Mouse (Mus musculus): ENCODE measurements at regions not wholly inside any gene's neighbourhood (a gene's known extent, or its start where the extent isn't known, plus 50 kb on each side); places are given as distances from the start of the nearest gene placed in this dataset.

GRCm38 (mm10) chr4:68179551-68179950 is 774.6 kb downstream of the Brinp1 start:
- Histone ChIP-seq H3K9me3 (ENCODE audit: control insufficient read depth, low read length) (no peaks in the 10 kb centered on the region), H3K4me1 (replicated peaks; ENCODE audit: control insufficient read depth, insufficient read depth, low read length) (no peaks in the 10 kb centered on the region), H3K4me3 (ENCODE audit: low read depth, low read length) (no peak overlapping the region), H3K36me3 (ENCODE audit: control insufficient read depth, insufficient read depth, low read length) (no peaks in the 10 kb centered on the region), H3K4me2 (ENCODE audit: low read depth, low read length, severe bottlenecking) (no peak overlapping the region), H3K27ac (ENCODE audit: low read depth, low read length) (no peak overlapping the region), H3K9ac (ENCODE audit: low read length) (no peak overlapping the region), H3K27me3 (ENCODE audit: control insufficient read depth, insufficient read depth, low read length) (no peaks in the 10 kb centered on the region)
- 85% methylated on average over 4 of the region's 4 CpGs for WGBS
- ATAC-seq (replicated peaks; ENCODE audit: low FRiP score) (no peak), DNase-seq (ENCODE audit: low spot score) (no peak)

- Histone ChIP-seq H3K9me3 (ENCODE audit: control insufficient read depth, low read length) (no peaks in the 10 kb centered on the region), H3K4me1 (replicated peaks; ENCODE audit: control insufficient read depth, insufficient read depth, low read length) (no peaks in the 10 kb centered on the region), H3K27ac (ENCODE audit: low read depth, low read length) (no peak overlapping the region), H3K4me2 (ENCODE audit: low read depth, low read length, severe bottlenecking) (no peak overlapping the region), H3K9ac (ENCODE audit: low read length) (no peak overlapping the region), H3K4me3 (ENCODE audit: low read depth, low read length) (no peak overlapping the region), H3K27me3 (ENCODE audit: control insufficient read depth, insufficient read depth, low read length) (no peaks in the 10 kb centered on the region), H3K36me3 (ENCODE audit: control insufficient read depth, insufficient read depth, low read length) (no peaks in the 10 kb centered on the region)
- DNase-seq (ENCODE audit: low spot score), result no peak
- WGBS, result 90% methylated on average over 1 of the region's 1 CpGs
- no peak for ATAC-seq (replicated peaks; ENCODE audit: low FRiP score)
Measured at GRCm38 (mm10) chr4:68156499-68156898, 797.7 kb downstream of the Brinp1 start.

- Histone ChIP-seq H3K27ac (ENCODE audit: low read depth, low read length) (no peak overlapping the region), H3K4me1 (replicated peaks; ENCODE audit: control insufficient read depth, insufficient read depth, low read length) (no peaks in the 10 kb centered on the region), H3K36me3 (ENCODE audit: control insufficient read depth, insufficient read depth, low read length) (no peaks in the 10 kb centered on the region), H3K4me3 (ENCODE audit: low read depth, low read length) (no peak overlapping the region), H3K4me2 (ENCODE audit: low read depth, low read length, severe bottlenecking) (no peak overlapping the region), H3K9me3 (ENCODE audit: control insufficient read depth, low read length) (no peaks in the 10 kb centered on the region), H3K27me3 (ENCODE audit: control insufficient read depth, insufficient read depth, low read length) (no peaks in the 10 kb centered on the region), H3K9ac (ENCODE audit: low read length) (no peak overlapping the region)
- DNase-seq (ENCODE audit: low spot score) (no peak), ATAC-seq (replicated peaks; ENCODE audit: low FRiP score) (no peak)
- 67% methylated on average over 5 of the region's 5 CpGs for WGBS
Measured at GRCm38 (mm10) chr4:68148483-68149069, 805.6 kb downstream of the Brinp1 start.

- Histone ChIP-seq H3K9me3 (ENCODE audit: control insufficient read depth, low read length) (no peaks in the 10 kb centered on the region), H3K4me2 (ENCODE audit: low read depth, low read length, severe bottlenecking) (no peak overlapping the region), H3K4me1 (replicated peaks; ENCODE audit: control insufficient read depth, insufficient read depth, low read length) (no peaks in the 10 kb centered on the region), H3K27me3 (ENCODE audit: control insufficient read depth, insufficient read depth, low read length) (no peaks in the 10 kb centered on the region), H3K4me3 (ENCODE audit: low read depth, low read length) (no peak overlapping the region), H3K36me3 (ENCODE audit: control insufficient read depth, insufficient read depth, low read length) (no peaks in the 10 kb centered on the region), H3K9ac (ENCODE audit: low read length) (no peak overlapping the region), H3K27ac (ENCODE audit: low read depth, low read length) (no peak overlapping the region)
- 58% methylated on average over 4 of the region's 4 CpGs for WGBS
- ATAC-seq (replicated peaks; ENCODE audit: low FRiP score), result no peak
- DNase-seq (ENCODE audit: low spot score), result no peak
Measured at GRCm38 (mm10) chr4:68128124-68128523, 826.1 kb downstream of the Brinp1 start.

- H3K9ac ChIP-seq (ENCODE audit: low read length), result no peak overlapping the region
- H3K27me3 ChIP-seq (ENCODE audit: control insufficient read depth, insufficient read depth, low read length), result no peaks in the 10 kb centered on the region
- H3K36me3 ChIP-seq (ENCODE audit: control insufficient read depth, insufficient read depth, low read length), result no peaks in the 10 kb centered on the region
- H3K4me2 ChIP-seq (ENCODE audit: low read depth, low read length, severe bottlenecking), result no peak overlapping the region
- no peak overlapping the region for H3K27ac ChIP-seq (ENCODE audit: low read depth, low read length)
- no peak for DNase-seq (ENCODE audit: low spot score)
- ATAC-seq (replicated peaks; ENCODE audit: low FRiP score), result no peak
- no peaks in the 10 kb centered on the region for H3K4me1 ChIP-seq (replicated peaks; ENCODE audit: control insufficient read depth, insufficient read depth, low read length)
- no peak overlapping the region for H3K4me3 ChIP-seq (ENCODE audit: low read depth, low read length)
- H3K9me3 ChIP-seq (ENCODE audit: control insufficient read depth, low read length), result no peaks in the 10 kb centered on the region
Measured at GRCm38 (mm10) chr4:68114502-68114901, 839.7 kb downstream of the Brinp1 start.

GRCm38 (mm10) chr4:68085255-68085654 is 868.9 kb downstream of the Brinp1 start:
- Histone ChIP-seq H3K27ac (ENCODE audit: low read depth, low read length) (no peak overlapping the region), H3K36me3 (ENCODE audit: control insufficient read depth, insufficient read depth, low read length) (no peaks in the 10 kb centered on the region), H3K4me1 (replicated peaks; ENCODE audit: control insufficient read depth, insufficient read depth, low read length) (no peaks in the 10 kb centered on the region), H3K9me3 (ENCODE audit: control insufficient read depth, low read length) (no peaks in the 10 kb centered on the region), H3K4me2 (ENCODE audit: low read depth, low read length, severe bottlenecking) (no peak overlapping the region), H3K4me3 (ENCODE audit: low read depth, low read length) (no peak overlapping the region), H3K27me3 (ENCODE audit: control insufficient read depth, insufficient read depth, low read length) (no peaks in the 10 kb centered on the region), H3K9ac (ENCODE audit: low read length) (no peak overlapping the region)
- ATAC-seq (replicated peaks; ENCODE audit: low FRiP score) (no peak), DNase-seq (ENCODE audit: low spot score) (no peak)
- 90% methylated on average over 3 of the region's 3 CpGs for WGBS

GRCm38 (mm10) chr4:68056813-68057578 is 897.2 kb downstream of the Brinp1 start:
- Histone ChIP-seq H3K4me1 (replicated peaks; ENCODE audit: control insufficient read depth, insufficient read depth, low read length) (no peaks in the 10 kb centered on the region), H3K36me3 (ENCODE audit: control insufficient read depth, insufficient read depth, low read length) (no peaks in the 10 kb centered on the region), H3K9ac (ENCODE audit: low read length) (no peak overlapping the region), H3K4me2 (ENCODE audit: low read depth, low read length, severe bottlenecking) (no peak overlapping the region), H3K9me3 (ENCODE audit: control insufficient read depth, low read length) (no peaks in the 10 kb centered on the region), H3K27ac (ENCODE audit: low read depth, low read length) (no peak overlapping the region), H3K4me3 (ENCODE audit: low read depth, low read length) (no peak overlapping the region), H3K27me3 (ENCODE audit: control insufficient read depth, insufficient read depth, low read length) (no peaks in the 10 kb centered on the region)
- 49% methylated on average over 4 of the region's 4 CpGs for WGBS
- ATAC-seq (replicated peaks; ENCODE audit: low FRiP score), result peak; percentile 27; the same call in 1 of the 2 replicates
- no peak for DNase-seq (ENCODE audit: low spot score)

GRCm38 (mm10) chr4:68022891-68023303 is 931.3 kb downstream of the Brinp1 start:
- H3K9ac ChIP-seq (ENCODE audit: low read length), result no peak overlapping the region
- no peak overlapping the region for H3K4me2 ChIP-seq (ENCODE audit: low read depth, low read length, severe bottlenecking)
- ATAC-seq (replicated peaks; ENCODE audit: low FRiP score) (peak; percentile 87), DNase-seq (ENCODE audit: low spot score) (peak; percentile 50)
- no peak overlapping the region for H3K27ac ChIP-seq (ENCODE audit: low read depth, low read length)
- H3K4me1 ChIP-seq (replicated peaks; ENCODE audit: control insufficient read depth, insufficient read depth, low read length), result no peaks in the 10 kb centered on the region
- no peaks in the 10 kb centered on the region for H3K27me3 ChIP-seq (ENCODE audit: control insufficient read depth, insufficient read depth, low read length)
- 17% methylated on average over 2 of the region's 2 CpGs for WGBS
- no peak overlapping the region for H3K4me3 ChIP-seq (ENCODE audit: low read depth, low read length)
- H3K36me3 ChIP-seq (ENCODE audit: control insufficient read depth, insufficient read depth, low read length), result no peaks in the 10 kb centered on the region
- no peaks in the 10 kb centered on the region for H3K9me3 ChIP-seq (ENCODE audit: control insufficient read depth, low read length)

- Histone ChIP-seq H3K9me3 (ENCODE audit: control insufficient read depth, low read length) (no peaks in the 10 kb centered on the region), H3K27me3 (ENCODE audit: control insufficient read depth, insufficient read depth, low read length) (no peaks in the 10 kb centered on the region), H3K4me3 (ENCODE audit: low read depth, low read length) (no peak overlapping the region), H3K9ac (ENCODE audit: low read length) (no peak overlapping the region), H3K27ac (ENCODE audit: low read depth, low read length) (no peak overlapping the region), H3K36me3 (ENCODE audit: control insufficient read depth, insufficient read depth, low read length) (no peaks in the 10 kb centered on the region), H3K4me2 (ENCODE audit: low read depth, low read length, severe bottlenecking) (no peak overlapping the region), H3K4me1 (replicated peaks; ENCODE audit: control insufficient read depth, insufficient read depth, low read length) (no peaks in the 10 kb centered on the region)
- WGBS, result 69% methylated on average over 2 of the region's 2 CpGs
- ATAC-seq (replicated peaks; ENCODE audit: low FRiP score) (no peak), DNase-seq (ENCODE audit: low spot score) (no peak)
Measured at GRCm38 (mm10) chr4:68011371-68011770, 942.8 kb downstream of the Brinp1 start.

Data from forebrain, embryonic 11.5 days (tissue).